Mouse (Mus musculus) spleen, adult 12 weeks (tissue): ENCODE measurements around the gene Pik3r1.

Experiments used
- DNase-seq: peaks from one replicate; pipeline ENCODE4 v3.0.0; 2022; ENCODE audit warnings: low spot score

Pik3r1 gene

GRCm38 (mm10) chr13:101766605-101767012 lies 1.4 kb downstream of the Pik3r1 start:
- DNase-seq: no peak

GRCm38 (mm10) chr13:101765976-101766375 lies 2.0 kb downstream of the Pik3r1 start:
- DNase-seq: no peak

GRCm38 (mm10) chr13:101764111-101764510 lies 3.9 kb downstream of the Pik3r1 start:
- no peak for DNase-seq

- no peak for DNase-seq
These were observed 4.3 kb downstream of the Pik3r1 start for GRCm38 (mm10) chr13:101763676-101764075.

GRCm38 (mm10) chr13:101763149-101763548 lies 4.9 kb downstream of the Pik3r1 start:
- no peak for DNase-seq

GRCm38 (mm10) chr13:101761617-101762016 lies 6.4 kb downstream of the Pik3r1 start:
- DNase-seq: no peak

- no peak for DNase-seq
These were observed 7.1 kb downstream of the Pik3r1 start for GRCm38 (mm10) chr13:101760953-101761352.

GRCm38 (mm10) chr13:101760001-101760687 lies 7.9 kb downstream of the Pik3r1 start:
- no peak for DNase-seq

- DNase-seq: no peak
These were observed 8.6 kb downstream of the Pik3r1 start for GRCm38 (mm10) chr13:101759281-101759871.

GRCm38 (mm10) chr13:101757801-101758422 lies 10.1 kb downstream of the Pik3r1 start:
- no peak for DNase-seq

- no peak for DNase-seq
These were observed 12.8 kb downstream of the Pik3r1 start for GRCm38 (mm10) chr13:101755228-101755627.

GRCm38 (mm10) chr13:101753639-101754038 lies 14.4 kb downstream of the Pik3r1 start:
- DNase-seq: no peak

GRCm38 (mm10) chr13:101751816-101752215 lies 16.2 kb downstream of the Pik3r1 start:
- no peak for DNase-seq

- DNase-seq: no peak
These were observed 21.9 kb downstream of the Pik3r1 start for GRCm38 (mm10) chr13:101746012-101746595.

GRCm38 (mm10) chr13:101744943-101745342 lies 23.1 kb downstream of the Pik3r1 start:
- DNase-seq: no peak

- no peak for DNase-seq
These were observed 24.0 kb downstream of the Pik3r1 start for GRCm38 (mm10) chr13:101744053-101744452.

GRCm38 (mm10) chr13:101743247-101743646 lies 24.8 kb downstream of the Pik3r1 start:
- DNase-seq: no peak

GRCm38 (mm10) chr13:101742596-101742995 lies 25.4 kb downstream of the Pik3r1 start:
- DNase-seq: no peak

- DNase-seq: no peak
These were observed 26.3 kb downstream of the Pik3r1 start for GRCm38 (mm10) chr13:101741530-101742309.

GRCm38 (mm10) chr13:101739732-101740381 lies 28.2 kb downstream of the Pik3r1 start:
- no peak for DNase-seq

GRCm38 (mm10) chr13:101738769-101739168 lies 29.2 kb downstream of the Pik3r1 start:
- no peak for DNase-seq
